Mouse (Mus musculus) urinary bladder, postnatal 4 days (tissue): ENCODE measurements at regions not wholly inside any gene's neighbourhood (a gene's known extent, or its start where the extent isn't known, plus 50 kb on each side); places are given as distances from the start of the nearest gene placed in this dataset.

Experiments used
- DNase-seq, 2 experiments: peaks; one replicate each; pipeline ENCODE4 v3.0.0; 2021 to 2022; ENCODE audit warnings: low spot score in 2 of 2

GRCm38 (mm10) chr8:26688035-26688434, 289.1 kb upstream of the Zfp703 start:
- DNase-seq: no peak

DNA sequence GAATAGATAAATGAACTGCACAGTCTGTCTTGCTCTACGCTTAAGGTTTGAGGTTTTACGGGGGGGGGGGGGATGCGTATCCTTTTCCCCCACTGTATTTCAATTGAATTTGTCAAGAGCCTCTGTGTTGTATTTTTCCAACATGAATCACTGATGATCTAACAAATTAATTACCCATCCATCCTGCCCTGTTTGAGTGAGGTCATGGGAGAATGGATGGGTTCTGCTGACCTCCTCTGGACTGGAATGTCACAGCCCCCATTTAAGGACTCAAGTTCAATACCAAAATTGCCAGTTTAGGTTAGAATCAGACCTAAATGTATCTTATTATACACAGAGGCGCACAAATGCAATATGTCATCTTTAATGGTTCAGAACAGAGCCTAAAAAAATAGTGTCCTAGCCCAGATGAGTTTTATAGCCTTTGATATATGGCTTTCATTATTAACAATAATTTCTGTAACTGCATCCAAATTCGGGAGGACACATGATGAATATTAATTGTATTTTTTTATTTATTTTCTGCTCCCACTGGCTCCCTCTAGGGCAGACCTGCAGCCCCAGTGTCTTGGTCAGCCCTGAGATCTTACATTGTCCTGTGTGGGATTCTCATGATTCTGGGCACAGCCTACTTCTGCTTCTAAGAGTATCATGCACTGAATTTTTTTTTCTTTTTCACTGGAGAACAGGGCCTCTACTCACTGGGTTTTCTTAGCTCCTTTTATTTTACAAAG, 288.2 kb upstream of the Zfp703 start:
- DNase-seq: no peak

DNA sequence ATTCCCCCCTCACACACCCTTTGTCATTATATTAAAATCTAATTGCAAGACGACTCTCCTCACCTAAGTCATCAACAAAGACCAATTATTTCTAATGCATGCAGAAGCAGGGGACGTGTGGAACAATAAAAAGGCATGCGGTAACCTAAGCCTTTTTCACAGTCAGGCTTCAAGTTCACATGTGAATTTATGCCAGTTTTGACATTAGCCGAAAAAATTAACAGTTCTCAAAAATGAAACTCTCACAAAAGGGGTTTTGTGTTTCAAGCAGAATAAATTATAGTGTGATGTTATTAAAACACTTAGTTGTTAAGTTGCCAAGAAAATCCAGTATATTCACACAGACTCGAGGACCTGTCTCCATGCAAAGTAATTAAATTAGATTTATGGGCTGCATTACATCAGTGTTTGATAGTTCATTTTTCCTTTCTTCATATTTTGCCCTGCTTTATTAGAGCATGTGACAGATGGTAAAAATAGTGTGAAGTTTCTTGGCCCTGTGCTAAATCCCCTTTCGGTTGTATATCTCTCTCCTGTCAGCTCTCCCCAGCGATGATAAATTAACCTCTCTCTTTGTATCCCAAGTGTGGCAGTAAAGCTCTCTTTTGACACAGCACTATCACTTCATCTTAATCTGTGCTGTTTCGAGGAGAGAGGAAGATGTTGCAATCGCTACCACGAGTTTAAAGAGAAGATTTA, 287.5 kb upstream of the Zfp703 start:
- no peak for DNase-seq

- DNase-seq: peak; percentile 37 to 64
These were observed 286.9 kb upstream of the Zfp703 start for GRCm38 (mm10) chr8:26690178-26690735.

- no peak for DNase-seq
These were observed 279.5 kb upstream of the Zfp703 start for GRCm38 (mm10) chr8:26697579-26698084.

DNA sequence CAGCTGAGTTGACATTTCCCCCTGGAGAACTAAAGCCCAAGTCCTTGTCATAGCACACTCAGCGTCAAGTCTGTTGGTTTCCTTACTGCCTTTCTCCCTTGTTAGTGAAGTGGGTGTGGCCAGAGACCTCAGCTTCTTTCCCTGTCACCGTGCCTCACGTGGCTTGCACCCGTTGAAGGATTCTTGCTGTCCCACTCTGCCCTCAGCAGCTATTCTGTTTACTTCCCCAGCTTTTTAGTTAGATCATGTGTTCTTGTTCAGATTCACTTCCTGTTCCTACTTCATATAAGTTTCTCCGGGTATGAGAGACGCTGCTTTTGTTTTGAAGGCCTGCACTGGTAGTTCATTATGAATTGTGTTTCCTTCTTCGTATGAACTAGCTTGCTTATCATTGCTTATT, 278.5 kb upstream of the Zfp703 start:
- no peak for DNase-seq

GRCm38 (mm10) chr8:26706048-26706767, 270.9 kb upstream of the Zfp703 start:
- no peak for DNase-seq

DNA sequence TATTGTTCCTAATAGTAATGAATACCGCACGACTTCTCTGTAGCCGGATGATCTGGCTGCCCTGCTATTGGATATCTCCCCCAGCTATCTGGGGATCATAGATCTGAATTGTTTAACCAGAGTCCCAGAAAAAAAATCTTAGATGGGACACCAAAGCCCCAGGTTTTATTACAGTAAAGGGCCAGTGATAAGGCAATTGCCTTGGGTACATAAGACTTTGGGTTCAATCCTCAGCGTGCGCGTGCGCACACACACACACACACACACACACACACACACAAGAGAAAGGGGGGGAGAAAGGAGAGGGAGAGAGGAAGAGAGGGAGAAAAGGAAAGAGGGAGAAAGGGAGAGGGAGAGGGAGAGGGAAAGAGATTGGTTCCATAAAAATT, 270.4 kb upstream of the Zfp703 start:
- no peak for DNase-seq

GRCm38 (mm10) chr8:26713836-26714235, 263.3 kb upstream of the Zfp703 start:
- no peak for DNase-seq

DNA sequence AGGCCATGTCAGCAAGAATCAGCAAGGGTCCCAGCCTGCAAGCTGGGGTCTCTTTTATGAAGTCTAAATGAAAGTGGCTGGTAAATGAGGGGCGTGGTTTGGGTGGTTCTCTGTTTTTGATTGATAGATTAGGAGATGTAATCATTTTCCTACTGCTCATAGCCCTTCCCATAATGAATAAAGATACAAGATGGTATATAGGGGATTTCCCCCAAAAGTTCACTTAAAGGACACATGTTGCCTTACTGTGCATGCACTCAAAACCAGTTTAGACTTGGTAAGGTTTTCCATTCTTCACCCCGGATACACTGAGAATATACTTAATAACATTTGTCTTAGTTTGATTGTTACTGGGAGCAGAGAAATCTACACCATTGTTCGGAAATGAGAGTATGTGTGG, 262.4 kb upstream of the Zfp703 start:
- DNase-seq: no peak

DNA sequence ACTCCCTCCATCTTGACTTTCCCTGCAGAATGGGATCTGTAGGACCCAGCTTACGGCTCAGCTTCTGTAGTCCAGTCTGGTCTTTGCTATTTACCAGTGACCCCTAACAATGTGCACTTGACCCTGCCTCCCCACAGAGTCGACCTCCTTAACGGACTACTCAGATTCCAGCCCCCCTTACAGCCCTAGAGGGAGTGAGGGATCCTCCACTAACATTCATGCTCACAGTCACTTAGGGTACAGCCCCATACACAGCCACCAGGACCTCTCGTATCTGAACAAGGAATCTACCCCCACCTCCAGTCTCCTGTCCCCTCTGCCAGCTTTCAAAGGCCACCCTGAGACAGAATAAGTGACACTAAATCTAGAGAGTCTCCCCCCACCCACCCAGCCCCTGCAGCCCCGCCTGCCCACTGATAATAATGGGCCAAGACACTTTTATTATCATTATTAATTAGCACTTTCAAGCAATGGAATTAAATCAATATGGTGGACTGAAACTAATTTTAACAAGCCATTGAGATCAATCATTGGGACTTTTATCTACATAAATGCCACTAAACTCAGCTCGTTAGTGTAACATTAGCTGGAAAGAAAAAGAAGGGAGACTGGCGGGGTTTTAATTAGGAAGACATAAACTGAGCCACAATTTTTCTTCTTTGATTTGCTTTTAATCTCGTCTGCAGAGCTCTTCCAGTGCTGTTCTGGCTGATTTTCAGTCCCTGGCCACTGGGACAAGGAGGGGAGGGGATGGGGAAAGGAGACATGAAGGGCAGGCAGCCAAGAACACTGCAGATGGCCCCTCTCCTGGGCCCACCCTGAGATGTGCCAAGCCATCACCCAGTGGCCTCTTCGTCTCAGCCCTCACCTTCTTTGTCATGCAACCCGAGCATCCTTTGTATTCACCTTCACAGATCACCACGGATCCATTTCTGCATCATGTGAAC, 258.4 kb upstream of the Zfp703 start:
- no peak for DNase-seq

DNA sequence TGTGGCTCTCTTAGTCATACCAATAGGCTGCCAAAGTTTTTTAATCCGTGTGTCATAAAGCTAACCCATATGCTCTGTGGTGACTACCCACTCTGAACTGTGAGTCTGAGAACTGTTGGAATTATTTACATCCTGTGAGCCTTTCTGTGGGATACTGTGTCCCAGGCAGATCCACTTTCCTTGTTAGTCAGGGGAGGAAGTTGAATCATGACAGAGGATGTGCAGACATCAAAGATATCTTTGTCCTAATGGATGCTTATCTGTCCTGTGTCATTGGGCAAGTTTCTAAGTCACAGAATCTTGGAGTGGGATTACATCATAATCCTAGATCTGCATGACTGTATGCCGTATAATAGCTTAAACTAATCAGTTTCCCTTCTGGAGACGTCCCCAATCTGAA, 254.4 kb upstream of the Zfp703 start:
- DNase-seq: no peak

DNA sequence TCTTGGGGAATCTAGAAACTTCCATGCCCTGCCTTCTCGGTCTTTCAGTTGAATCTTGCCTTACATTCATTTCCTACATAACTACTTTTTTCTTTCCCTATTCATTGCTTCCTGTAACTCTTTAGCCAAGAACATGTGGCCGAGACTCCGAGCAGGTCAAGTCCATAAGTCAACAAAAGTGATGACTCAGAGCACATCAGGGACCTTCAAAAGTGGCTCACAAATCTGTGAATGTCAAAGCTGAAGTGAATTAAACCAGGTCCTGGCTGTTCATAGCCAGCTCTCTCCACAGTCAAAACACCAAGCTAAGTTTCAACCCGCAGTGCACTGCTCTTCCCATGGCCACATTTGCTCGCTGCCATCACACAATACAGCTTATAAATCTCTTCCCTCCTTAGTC, 252.5 kb upstream of the Zfp703 start:
- DNase-seq: no peak

- DNase-seq: no peak
These were observed 251.6 kb upstream of the Zfp703 start for GRCm38 (mm10) chr8:26725521-26725920.

GRCm38 (mm10) chr8:26729351-26729750, 247.8 kb upstream of the Zfp703 start:
- DNase-seq: no peak

- DNase-seq: no peak
These were observed 246.0 kb upstream of the Zfp703 start for GRCm38 (mm10) chr8:26731111-26731510.

- DNase-seq: no peak
These were observed 232.7 kb upstream of the Zfp703 start for GRCm38 (mm10) chr8:26744424-26744823.

DNA sequence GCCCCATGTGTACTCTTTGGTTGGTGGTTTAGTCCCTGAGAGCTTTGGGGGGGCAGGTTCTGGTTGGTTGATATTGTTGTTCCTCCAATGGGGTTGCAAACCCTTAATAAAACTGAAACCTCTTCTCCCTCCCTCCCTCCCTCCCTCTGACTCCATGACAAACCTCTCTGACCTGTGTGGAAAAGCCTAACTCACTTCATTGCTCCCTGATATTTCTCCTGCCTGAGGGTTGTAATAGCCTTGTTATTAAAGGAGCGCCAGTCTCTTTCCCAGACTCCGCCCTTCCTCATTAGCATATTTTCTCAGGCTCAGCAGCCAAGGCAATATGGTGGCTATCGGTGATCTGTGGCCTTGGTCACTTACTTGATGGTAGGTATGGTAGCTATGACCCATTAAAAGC, 230.3 kb upstream of the Zfp703 start:
- no peak for DNase-seq

DNA sequence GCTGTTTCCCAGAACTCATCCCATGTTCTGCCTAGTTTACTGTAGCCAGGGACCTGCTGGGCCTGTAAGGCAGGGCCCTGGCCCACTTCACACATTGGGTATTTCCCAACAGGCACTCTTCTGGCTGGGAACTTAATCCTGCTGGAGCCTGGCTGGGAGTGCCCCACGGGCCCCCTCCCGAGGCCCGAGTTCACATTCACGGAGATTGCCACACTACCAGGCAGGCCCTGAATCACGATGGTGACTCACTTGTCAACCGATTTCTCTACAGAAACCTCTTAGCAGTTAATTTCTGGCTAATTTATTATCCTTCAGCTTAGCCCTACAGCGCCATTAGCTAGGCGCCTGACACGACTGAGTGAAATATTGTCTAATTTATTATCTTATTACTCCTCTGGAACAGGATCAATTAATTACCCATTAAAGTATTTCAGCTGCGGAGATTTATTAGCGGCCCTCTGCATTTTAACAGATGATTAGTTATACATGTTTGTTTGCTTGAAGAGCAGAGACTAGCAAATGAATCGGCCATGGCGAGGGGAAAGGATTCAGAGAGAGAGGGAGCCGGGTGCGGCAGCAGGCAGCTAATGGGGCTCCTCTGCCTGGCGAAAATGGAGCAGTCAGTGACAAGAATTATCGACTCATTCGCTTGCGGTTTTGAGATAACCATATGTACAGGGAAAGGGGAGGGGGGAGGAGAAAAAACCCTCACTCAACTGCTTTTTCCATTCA, 229.7 kb upstream of the Zfp703 start:
- DNase-seq: no peak

DNA sequence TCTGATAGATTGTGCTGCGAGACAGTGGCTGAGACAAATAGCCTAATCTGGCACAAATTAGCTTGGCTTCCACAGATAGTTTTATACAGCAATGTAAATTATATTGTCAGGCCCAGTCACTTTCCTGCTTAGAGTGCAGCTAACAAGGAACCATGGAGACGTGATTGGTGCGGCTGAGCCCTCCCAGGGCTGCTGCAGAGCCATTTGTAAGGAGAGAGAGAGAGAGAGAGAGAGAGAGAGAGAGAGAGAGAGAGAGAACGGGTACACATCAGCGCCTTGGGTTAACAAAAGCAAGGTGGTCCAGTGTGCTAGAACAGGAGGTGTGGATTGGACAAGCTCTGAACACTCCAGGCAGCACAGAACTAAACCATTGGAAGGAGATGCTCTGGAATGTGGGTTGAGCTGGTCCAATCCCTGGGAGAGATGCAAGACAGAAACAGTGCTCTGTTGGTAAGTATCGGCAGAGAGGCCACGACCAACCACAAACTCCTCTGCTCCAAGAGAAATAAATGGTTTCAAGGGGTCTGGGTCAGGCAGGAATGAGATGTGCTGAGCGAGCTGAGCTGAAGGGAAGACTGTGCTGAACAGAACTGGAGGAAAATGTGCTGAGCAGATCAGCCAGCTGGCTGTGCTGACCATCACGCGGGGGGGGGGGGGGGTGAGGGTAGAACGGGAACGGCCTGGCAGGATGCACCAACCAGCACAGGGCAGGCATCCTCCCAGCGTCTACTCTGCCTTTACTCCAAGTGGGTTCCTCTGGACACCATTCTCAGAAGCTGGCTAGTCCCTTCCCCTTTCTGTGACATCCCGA, 228.8 kb upstream of the Zfp703 start:
- DNase-seq: no peak
